Mouse (Mus musculus) midbrain, embryonic 15.5 days (tissue): ENCODE data around the gene Cysltr1. TPM values are rescaled to one million over a fixed set of nuclear protein-coding genes. Genes with fewer than 3 reads are reported as not detected.

Experiments used
- ATAC-seq: fragments of 200-750 bp; cut with Nextera tagmentation; replicated peaks from 2 replicates; pipeline ENCODE4 v1.8.0; 2017; ENCODE audit warnings: moderate TSS enrichment
- H3K27ac ChIP-seq: fragments of 300-500 bp; sonication (generic); 2 replicates; pipeline ENCODE4 v1.5.1; 2015; ENCODE audit warnings: mild to moderate bottlenecking, inconsistent platforms
- H3K27me3 ChIP-seq: fragments of 300-500 bp; sonication (generic); replicated peaks from 2 replicates; pipeline ENCODE4 v1.6.1; 2015; ENCODE audit warnings: inconsistent platforms
- H3K36me3 ChIP-seq: fragments of 300-500 bp; sonication (generic); replicated peaks from 2 replicates; pipeline ENCODE4 v1.6.1; 2015; ENCODE audit warnings: inconsistent platforms
- H3K4me1 ChIP-seq: fragments of 300-500 bp; sonication (generic); 2 replicates; pipeline ENCODE4 v1.6.1; 2015; ENCODE audit warnings: inconsistent platforms
- H3K4me2 ChIP-seq: fragments of 300-500 bp; sonication (generic); 2 replicates; pipeline ENCODE4 v1.6.1; 2015; ENCODE audit warnings: inconsistent platforms, mild to moderate bottlenecking, moderate library complexity
- H3K4me3 ChIP-seq: fragments of 300-500 bp; sonication (generic); 2 replicates; pipeline ENCODE4 v1.5.1; 2015; ENCODE audit warnings: mild to moderate bottlenecking, inconsistent platforms
- H3K9ac ChIP-seq: fragments of 300-500 bp; sonication (generic); 2 replicates; pipeline ENCODE4 v1.6.1; 2015; ENCODE audit warnings: mild to moderate bottlenecking, inconsistent platforms
- H3K9me3 ChIP-seq: fragments of 300-500 bp; sonication (generic); 2 replicates; pipeline ENCODE4 v1.6.1; 2016; ENCODE audit warnings: inconsistent platforms
- WGBS: fragments of 180-500 bp; shearing (Covaris S2); methylation state at CpG from one replicate; pipeline ENCODE4 v1.1.7; 2015; ENCODE audit warnings: mixed read lengths; 5-methylcytosine and 5-hydroxymethylcytosine counted together
- polyA plus RNA-seq: library from polyadenylated mRNA; unstranded; fragments of >200 nt; fragmentation: Nextera tagmentation; extraction: Ambion mirVana; gene quantifications from 2 replicates; pipeline ENCODE4 v1.2.1, GENCODE M21; 2015

The Cysltr1 gene
- polyA plus RNA-seq, 1 experiment from 2014 or later = 0.79 TPM

DNA sequence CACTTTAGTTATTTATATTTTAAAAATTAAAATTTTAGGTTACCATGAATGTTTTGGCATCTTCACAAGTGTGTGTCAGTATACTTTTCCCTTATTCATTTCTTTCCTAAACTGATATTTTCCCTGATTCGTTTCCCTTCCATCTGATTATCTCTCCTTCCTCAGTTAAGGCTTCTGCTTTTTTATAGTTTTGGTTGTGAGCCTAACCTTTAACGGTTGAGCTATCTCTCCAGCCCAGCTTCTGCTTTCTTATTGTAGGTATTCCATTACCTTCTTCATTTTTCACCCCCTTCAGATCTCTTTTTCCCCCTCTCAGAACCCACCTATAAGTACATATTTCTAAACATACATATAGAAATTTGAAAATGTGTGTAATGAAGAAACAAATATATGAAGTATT is 48.0 kb downstream of the Cysltr1 start:
- Histone ChIP-seq H3K4me3 (no peak overlapping the region), H3K4me2 (no peak overlapping the region), H3K36me3 (no peaks in the 10 kb centered on the region), H3K9me3 (no peaks in the 10 kb centered on the region), H3K27me3 (no peaks in the 10 kb centered on the region), H3K9ac (no peak overlapping the region), H3K4me1 (no peaks in the 10 kb centered on the region), H3K27ac (no peak overlapping the region)
- no peak for ATAC-seq
- WGBS = 85% methylated on average over 2 of the region's 2 CpGs

DNA sequence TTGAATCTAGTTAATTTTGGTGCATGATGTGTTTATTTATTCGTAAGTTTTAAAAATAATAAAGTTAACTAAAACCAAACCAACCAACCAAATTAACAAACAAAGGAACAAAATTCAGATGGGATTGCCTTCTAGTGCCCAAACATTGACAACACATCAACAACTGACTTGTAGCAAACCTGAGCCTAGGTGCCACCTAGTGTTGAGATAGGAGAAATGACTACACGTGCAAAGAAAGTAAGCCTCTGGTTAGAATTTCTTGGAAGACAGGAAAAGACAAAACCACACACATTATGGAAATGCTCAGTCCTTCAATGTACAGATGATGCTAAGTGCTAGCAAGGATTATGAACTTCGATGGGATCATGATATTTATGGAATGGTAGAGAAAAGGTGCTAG is 67.1 kb downstream of the Cysltr1 start:
- Histone ChIP-seq H3K9ac (no peak overlapping the region), H3K27ac (no peak overlapping the region), H3K27me3 (no peaks in the 10 kb centered on the region), H3K4me3 (no peak overlapping the region), H3K9me3 (no peaks in the 10 kb centered on the region), H3K4me1 (no peaks in the 10 kb centered on the region), H3K36me3 (no peaks in the 10 kb centered on the region), H3K4me2 (no peak overlapping the region)
- 47% methylated on average over 3 of the region's 3 CpGs for WGBS
- ATAC-seq = no peak

Other genes with a start within 250 kb of the Cysltr1 start
- 0.51 and 0.81 TPM in 2 replicates for gene Fndc3c1, start 118.3 kb downstream of the Cysltr1 start, polyA plus RNA-seq
- gene Gm5127, start 20.5 kb downstream of the Cysltr1 start, polyA plus RNA-seq = 0.12 and 0.22 TPM in 2 replicates
- gene Rtl3, start 237.0 kb upstream of the Cysltr1 start, polyA plus RNA-seq = 0.68 and 0.86 TPM in 2 replicates